Mouse (Mus musculus) right cerebral cortex, postnatal 4 days (tissue): Measurements from ENCODE around the gene Prkce.

Experiments
- DNase-seq: peaks from one replicate; pipeline ENCODE4 v3.0.0-alpha.2; 2022

The Prkce gene

DNA sequence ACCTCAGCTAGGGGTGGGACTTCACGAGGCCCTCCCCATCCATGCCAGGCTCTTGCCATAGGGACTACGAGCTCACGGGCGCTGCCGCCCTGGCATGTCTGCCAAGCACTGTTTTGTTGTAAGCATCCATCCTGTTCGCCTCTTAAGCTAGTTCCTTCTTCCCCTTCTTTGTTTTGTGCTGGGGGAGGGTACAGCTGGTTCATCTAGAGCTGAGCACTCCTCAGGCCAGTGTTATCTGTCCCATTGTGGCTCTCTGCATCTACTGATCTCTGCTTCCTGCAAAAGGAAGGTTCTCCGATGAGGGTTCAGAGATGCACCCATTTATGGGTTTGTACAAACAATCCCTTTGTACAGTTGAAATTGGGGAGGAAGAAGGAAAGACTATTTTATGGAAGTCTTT lies 9.1 kb downstream of the Prkce start:
- no peak for DNase-seq

DNA sequence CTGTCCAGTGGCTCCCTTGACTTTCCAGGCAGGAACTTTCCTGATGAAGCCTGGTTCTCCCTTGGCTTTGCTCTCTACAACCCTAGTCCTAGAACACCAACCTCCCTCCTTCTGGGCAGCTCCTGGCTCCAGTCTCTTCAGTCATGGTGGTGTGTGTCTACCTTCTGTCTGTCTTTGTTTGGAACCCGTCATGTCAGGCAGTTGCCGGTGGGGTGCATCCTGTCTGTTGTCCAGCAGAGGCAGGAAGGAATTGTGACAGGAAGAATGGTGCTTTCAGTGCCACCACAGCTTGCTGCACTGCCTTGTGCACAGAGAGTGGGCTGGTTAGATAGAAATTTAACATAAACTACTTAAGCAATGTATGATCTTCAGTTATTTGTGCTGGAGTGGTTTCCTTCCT lies 16.2 kb downstream of the Prkce start:
- no peak for DNase-seq

DNA sequence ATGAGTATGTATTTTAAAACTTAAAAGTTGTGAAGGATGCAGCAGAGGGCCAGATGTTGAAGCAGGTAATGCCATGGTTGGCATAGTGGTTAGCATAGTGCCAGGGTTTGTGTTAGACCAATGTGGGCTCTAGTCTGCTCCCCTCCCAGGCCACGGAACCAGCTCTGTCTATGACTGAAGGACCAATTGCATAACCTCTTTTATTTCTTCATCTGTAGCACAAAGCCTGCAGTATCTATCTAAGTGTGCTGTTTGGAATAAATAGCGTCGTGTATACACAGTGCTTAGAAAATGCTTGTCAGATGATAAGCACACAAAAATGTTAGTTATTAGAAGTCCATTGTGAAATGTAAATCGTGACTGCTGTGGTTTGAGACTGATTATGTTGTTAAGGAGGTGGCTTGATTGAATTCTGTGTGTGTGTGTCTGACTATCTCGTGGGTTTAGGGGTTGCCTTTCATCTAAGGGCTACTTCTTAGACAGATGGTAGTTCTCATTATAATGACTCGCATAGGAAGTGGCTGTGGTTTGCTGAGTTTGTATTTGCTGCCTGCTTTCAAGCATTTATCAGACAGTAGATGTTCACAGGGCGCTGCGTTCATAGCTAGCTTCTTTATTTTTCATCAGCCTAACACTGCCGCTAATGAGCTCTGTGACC lies 17.1 kb downstream of the Prkce start:
- no peak for DNase-seq

DNA sequence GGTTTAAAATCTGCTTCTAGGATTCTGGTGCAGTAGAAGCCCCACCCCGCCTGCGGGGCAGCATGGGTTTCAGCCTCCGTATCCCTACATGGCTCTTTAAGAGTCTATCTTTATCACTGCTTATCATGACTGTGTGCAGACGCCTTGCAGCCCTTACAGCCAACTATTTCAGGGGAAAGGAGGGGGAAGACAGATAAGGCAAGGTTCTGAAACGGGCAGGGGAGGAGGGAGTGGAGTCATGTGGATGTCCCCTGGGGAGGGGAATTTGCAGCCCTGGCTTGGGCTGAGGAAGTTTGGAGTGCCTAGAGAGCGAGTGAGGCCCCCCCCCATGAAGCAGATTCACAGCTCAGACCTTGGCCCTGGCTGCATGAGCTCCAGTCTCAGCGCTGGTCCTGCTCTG lies 18.0 kb downstream of the Prkce start:
- DNase-seq = no peak

DNA sequence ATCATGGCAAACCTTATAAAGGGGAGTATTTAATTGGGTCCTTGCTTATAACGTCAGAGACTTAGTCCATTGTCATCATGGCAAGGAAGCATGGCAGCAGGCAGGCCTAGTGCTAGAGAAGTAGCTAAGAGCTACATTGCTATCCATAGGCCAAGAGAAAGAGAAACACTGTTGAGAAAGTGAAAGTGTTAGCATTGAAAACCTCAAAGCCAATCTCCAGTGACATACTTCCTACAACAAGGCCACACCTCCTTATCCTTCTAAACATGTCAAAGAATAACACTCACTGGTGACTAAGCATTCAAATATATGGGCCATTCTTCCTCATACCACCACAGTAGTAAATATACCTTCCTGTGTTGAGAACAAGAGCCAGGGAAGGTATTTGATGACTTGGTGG lies 20.2 kb downstream of the Prkce start:
- DNase-seq = no peak

DNA sequence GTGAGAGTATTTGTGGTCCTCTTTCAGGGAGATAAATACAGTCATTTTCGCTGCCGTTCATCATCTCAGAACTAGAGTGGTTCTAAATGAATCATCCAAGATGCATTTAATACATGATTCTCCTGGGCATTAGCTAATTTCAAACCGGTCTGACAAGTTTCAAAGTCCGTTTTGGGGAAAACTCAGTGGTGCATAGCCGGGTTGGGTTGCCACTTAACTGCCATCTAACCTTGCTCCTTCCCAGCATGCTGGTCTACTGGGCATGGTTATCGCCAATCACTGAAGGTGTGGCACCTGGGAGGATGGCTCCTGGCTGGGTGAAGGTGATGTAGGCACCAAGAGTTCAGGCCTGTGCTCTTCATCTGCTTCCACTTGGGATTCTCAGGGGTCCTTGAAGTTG lies 26.4 kb downstream of the Prkce start:
- DNase-seq = no peak

DNA sequence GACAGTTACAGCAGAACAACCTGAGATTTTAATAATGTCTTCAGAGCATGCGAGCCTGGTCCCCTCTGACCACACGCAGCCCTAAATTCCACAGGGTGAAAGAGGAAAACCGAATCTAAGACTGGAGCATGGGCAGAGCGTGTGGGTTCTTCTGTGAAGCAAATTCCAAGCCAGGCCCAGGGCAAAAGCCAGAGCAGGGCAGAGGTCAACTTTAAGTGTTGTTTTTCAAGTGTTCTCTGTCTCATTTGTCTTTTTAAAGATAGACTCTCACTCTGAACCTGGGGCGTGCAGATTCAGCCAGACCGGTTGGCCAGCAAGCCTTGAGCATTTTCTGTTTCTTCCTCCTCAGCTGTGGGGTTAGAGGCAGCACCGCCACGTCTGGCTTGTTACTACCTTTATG lies 27.3 kb downstream of the Prkce start:
- DNase-seq = no peak

DNA sequence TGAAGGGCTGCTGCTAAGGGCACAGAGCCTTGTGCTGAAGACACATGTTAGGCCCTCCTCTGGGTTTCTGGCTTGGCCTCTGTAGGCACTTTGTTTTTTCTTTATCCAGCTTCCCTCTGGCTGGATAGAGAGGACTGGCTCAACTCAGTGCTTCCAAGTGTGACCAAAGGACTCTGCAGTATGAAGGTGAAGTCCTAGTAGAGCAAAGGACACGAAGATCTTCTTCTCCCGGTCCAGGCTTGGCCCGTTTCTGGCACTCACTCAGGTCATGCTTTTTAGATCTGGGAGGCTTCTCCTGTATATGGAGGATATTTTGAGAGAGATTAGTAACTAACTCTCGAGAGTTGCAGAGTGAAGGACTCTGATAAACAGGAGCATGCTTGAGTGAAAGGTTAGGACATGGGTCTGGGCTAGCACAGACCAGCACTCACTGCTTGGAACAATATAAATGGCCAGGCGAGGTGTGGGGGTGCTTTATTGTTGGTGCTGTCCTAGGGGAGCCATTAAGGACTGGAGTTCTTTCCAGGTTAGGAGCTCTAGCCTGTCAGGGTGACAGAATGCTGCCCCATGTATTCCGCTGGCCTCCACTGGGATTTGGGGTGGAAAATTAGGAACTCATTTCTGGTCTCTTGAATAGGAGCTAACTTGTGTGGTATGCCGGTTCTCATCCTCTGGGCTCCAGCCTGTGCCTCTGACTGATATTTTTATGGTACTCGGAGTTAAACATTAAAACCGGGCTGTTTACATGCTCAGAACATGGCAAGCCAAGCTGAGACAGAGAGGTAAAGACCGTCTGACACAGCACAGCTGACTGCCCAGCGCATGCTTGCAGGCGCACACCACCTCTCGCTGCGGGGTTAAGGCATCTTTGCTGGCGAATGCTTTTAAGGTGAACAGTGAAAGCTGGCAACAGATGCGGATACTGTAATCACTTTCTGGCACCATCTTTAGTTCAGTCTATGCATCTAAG lies 31.2 kb downstream of the Prkce start:
- DNase-seq = no peak

DNA sequence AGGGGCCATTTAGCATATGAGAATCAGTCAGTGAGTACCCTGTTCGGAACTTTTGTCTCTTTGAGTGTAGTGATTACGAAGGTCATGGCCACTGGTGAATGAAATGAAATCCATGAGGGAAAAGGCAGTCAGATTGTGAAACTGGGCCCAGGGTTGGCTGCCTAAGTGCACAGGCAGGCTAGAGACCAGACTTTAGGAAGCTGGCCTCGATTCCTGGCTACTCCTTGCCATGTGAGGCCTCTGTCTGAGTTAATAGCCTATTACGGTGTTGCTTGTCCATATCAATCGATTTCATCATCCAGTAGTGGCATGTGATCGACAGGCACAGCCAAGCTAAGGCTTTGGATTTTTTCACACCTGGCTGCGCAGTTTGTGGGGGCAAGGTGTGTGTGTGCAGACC lies 34.4 kb downstream of the Prkce start:
- no peak for DNase-seq

DNA sequence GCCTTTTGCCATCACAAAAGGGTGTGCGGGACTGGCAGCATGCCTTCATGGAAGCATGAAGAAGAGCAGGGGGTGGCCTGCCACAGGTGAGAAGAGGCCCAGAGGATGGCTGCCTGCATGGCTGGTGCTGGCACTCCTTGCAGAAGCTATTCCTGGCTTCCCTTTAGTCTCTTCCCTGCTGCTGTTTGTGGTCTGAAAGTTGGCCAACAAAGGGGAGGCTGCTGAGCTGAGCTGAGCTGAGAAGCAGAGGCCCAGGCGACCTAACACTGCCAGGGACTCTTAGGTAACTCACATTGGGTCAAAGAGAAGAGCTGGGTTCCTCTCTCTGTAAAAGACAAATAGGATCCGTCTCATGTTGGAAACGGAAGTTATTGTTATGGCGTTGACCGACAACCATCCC lies 35.4 kb downstream of the Prkce start:
- DNase-seq = no peak

DNA sequence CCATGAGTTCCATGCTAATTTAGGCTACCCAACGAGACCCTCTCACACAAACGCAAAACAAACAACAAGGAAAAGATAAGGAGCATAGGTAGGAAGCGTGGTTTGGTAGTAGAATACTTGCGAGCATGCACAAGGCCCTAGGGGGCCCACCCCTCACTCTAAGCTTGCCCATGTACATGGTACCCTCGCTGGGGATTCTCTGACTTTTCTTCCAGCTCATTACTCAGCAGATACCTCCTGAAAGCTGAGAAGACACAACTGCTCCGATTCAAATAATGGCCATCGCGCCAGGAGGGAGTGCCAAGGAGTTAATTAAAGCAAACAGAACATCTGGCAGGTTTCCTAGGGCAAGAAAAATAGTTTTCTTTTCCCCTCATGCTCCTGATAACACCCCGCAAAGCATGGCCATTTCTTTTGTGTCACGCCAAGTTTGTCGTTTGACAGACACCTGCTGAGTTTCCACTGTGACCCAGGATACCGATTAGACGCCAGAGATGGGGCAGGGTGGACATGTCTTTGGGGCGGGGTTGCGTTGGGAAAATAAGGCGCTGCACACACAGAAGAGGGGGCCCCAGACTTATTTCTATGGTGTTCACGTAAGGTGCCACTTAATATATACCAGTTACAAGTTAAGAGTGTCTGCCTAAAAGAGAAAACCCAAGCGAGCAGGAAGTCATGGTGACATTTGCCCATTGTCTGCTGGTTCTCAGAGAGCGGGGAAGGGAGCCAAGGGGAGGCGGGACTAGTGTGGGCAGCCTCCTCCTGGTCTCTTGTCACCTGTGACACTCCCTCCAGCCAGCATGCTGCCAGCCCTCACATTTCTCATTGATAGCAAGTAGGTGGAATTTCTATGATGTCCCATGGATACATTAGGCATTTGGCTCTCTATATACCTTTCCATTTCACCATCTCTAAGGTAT lies 36.2 kb downstream of the Prkce start:
- DNase-seq = no peak

DNA sequence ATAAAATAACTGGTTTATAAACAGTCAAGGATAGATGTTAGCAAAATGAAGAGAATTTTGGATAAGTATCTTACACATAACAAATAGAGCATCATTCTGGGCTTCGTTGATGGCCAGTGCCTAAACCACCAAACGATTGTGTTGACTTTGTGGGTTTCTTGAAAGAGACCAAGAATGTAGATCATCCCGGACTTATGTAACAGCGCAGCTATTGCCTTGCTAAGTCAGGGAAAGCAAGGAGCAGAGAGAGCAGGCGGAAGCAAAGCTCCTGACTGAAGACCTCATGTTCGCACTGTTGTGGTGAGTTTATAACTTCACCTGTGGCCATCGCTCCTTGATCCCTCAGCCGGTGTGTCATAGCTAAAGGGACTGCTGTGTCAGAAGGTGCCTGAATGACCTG lies 38.7 kb downstream of the Prkce start:
- DNase-seq = no peak

DNA sequence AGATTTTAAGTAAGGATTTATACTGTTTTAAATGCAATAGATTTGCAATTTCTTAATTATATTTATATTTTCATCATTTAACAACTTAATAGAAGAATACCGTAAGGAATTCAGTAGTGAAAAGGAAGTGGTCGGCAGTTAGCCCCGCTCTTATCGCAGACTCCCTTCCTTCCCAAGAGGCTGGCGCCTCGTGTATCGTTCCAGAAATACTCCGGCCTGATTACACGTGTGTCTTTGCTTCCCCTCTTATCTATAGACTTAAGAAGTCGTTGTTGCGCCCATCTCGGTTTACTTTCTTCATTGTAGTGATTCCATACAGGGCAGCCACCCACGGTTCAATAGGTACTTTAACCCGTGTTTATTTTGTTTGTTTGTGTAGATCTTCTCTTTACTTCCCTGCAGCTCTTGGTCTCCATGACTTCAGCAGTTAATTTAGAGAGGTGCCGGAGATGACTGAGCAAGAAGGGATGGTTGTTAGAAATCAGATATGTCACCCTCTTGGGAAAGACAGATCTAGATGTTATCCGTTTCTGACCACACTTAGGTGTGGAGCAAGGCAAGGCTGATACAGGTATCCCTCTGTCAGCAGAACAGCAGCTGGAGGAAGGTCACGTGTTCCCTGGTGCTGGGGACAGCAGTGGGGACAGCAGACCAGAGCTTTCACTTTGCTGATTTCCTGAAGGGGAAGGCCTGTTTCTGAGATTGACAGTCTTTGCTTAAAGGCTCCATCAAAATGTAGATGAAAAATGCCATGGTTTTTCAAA lies 40.7 kb downstream of the Prkce start:
- no peak for DNase-seq

DNA sequence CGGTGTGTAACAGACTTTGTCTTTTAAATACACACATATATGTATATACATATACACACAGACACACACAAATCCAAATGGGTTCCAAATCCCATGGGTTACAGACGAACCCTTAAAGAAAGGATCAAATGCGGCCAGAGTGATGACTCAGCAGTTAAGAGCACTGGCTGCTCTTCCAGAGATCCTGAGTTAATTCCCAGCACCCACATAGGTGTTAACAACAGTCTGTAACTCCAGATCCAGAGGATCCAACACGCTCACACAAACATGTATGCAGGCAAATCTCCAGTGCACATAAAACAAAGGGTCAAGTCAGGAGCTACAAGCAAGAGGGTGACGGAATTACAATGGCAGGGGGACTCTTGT lies 41.2 kb downstream of the Prkce start:
- DNase-seq = no peak

DNA sequence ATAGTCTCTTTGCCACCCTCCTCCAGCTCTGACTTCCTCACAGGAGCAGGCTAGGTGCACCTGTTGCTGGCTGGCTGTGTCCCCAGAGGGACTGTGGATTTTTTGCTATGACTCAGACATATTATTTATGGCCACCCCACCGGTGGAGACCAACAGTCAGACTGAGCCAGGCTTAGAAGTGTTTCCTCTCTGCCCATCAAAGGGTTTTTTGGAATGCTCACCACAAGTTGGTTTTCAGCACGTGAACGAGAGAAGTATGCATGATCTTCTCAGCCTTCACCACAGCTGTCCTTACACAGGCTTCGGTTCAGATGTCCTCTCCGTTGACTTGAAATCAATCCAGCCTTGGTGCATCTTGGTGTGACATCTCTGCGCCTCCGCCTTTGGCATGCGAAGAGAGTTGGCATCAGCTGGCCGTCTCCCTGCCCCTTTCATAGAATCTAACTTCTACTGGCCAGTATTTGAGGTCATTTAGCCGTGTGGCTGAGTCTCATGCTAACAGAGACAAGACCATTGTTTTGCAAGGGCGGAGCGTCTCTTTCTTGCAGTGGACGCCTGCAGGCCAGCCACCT lies 42.2 kb downstream of the Prkce start:
- no peak for DNase-seq

DNA sequence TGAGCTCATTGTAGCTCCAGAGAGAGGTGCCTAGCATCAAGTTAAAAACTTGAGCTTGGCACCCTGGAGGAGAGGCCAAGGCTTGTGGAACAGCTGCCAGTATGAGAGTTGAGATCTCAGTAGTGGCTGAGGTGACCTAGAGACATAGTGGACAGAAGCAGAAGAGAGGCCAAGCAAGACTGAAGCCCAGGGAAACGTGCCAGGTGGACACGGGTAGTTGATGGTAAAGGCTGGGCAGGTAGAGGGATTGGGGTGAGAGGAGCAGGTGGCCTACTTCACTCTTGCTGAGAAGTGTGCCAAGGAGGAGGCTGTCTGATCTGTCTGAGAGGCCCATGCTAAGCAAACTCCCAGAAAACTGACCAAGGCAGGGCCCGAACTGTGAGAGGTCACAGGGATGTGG lies 44.6 kb downstream of the Prkce start:
- no peak for DNase-seq

DNA sequence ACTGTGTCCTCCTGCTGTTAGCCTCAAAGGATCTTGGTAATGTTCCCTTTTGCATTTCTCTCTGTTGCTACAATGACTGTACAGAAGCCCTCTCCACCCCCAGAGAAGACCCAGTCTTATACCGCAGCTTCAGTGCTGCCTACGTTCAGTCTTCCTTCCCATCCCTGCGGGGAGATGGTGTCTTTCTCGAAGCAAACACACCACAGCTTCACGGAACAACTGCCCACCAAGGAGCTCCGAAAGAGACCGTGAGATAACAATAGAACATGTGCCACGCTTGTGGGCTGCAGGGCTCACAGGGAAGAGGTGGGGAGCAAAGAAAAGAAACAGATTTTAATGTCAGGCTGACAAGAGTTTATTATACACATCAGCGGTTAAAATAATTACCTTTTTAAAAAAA lies 46.7 kb downstream of the Prkce start:
- DNase-seq = no peak

DNA sequence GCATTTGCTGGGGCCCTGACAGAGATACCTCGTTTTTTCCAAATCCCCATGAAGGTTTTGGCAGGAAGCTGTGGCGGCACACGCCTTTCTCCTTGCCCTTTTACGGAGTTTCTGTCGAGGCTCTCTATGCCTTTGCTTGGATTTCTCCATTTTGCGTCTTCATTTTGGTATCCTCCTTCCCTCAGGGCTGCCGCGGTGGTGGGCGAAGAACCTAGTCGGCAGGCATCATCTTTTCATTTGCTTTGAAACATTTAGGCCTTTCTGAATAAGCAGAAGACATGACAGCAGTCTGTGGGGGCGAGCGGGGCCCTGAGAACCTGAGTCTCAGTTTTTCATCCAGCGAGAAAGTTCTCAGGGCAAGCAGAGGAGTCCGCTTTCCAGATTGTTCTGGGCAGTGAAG lies 47.2 kb downstream of the Prkce start:
- no peak for DNase-seq

DNA sequence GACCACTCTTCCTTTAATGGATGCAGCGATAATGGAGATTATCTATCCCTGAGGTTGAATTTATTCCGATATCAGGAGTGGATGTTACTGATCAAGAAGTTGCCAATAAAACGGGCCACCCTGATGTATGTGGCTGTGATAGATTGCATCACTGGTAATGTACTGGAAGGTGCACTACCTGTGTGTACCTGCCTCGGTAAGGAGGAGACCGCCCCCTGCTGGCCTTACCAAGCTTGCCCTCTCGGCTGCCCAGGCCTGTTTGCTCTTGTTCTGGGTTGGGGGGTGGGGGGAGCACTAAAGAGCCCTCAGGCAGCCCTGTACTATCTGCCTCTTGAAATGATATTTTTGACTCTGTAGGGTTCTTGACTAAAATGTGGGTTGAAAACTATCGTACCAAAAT lies 48.2 kb downstream of the Prkce start:
- no peak for DNase-seq

DNA sequence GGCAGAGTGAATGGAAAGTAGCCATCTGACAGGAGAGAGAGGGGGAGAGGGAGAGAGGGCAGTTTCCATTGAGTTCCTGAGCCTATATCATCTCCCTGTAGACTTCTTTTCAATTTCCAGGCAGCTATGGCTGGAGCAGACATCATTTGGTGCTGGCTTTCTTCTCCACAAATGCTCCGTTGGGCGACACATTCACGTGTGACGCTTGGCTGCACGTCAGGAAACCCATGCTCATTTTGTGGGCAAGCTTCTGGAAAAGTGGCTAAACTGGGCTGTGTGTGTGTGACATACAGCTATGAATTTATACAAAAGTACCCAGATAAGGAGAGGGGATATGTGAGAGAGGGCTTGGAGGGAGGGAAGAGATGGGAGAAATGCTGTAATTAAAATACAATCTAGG lies 49.9 kb downstream of the Prkce start:
- DNase-seq = no peak

DNA sequence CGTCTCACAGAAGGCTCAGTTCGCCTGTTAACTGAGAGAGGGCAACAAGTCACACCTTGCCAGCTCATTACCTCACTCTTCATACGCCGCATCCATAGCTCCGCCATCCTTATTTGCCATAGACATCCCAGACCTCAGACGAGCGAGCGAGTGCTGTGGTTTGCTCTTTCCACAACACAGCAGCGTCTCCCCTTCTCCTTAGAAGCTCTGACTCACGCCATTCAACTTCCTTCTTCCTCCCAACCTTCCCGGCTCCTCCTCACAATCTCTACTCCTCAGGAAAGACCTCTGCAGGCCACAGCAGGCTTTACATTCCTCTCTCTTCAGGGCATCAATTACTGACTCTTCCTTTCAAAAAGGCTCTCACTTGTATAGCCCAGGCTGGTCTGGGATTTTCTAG lies 51.0 kb downstream of the Prkce start:
- DNase-seq = no peak

DNA sequence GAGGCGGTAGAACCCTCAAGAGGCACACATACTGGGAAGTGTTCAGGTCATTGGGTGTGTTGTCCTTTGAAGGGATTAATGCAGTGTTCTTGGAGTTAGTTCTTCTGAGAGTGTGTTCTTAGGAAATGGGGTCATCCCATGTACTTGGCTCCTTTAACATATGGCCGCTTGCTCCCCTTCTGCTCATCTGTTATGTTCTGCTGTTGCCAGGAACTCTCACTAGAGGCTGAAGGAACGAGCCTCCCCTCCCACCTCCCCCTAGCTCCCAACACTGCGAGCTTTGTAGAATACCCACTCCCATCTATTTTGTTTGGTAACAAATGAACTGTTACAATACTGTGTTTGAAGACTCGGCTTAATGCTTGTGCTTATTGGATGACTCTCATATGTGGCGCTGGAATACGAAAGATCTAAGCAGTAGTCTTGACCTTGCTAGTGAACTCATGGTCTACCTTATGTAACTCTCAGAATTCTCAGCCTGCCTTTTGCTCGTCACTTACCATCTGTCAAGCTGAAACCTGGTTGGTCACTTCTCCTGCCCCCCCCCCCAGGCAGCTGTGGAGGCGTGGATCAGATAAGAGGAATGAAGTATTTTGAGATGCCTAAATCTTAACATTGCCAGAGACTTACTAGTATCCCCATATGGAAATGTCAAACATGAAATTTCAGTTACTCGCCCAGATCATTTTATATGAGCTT lies 58.1 kb downstream of the Prkce start:
- no peak for DNase-seq
